ENCODE assay signal across 10 mouse cellular contexts in the genomic region with DNA sequence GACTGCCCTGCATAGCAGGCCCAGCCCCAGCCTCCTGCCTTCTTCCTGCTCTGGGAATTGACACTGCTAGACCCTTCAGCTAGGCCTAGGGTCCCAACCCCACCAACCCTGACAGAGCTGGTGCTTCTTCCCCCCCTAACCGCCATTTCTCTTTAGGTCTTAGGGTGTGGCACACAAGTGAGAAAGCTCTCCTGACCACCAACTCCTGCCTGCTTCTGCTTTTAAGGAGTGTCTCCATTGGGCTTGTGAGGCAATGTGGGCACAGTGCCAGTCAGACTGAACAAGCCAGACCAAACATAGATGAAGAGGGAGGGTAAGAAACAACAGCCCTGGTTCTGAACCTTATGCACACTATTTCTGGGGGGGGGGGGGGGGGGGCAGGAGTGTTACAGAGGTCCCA. TPM values are rescaled to one million over a fixed set of nuclear protein-coding genes. Genes with fewer than 3 reads are reported as not detected.
DNase-seq lines count a peak whose midpoint lies in the region; ATAC-seq and TF ChIP-seq lines count a peak whose summit lies in the region.
"Had no signal": no experiment of that assay in that cellular context is flagged by ENCODE, and none has a peak within 500 bp of the region (broad histone marks: within the 10 kb centered on the region; RNA-seq: fewer than 3 reads in every experiment).

No protein-coding gene starts in this region.

- H3K4me1 ChIP-seq in intestine, postnatal 0 days (replicated peaks; ENCODE audit: control insufficient read depth, insufficient read depth, low read length), result peaks cover 20% of the 10 kb centered on the region

- intact Hi-C loops in heart, postnatal 25 days (cut with DNase I), result no loop called here

- no peak overlapping the region for H3K4me3 ChIP-seq in intestine, postnatal 0 days (ENCODE audit: low read depth, low read length)
- H3K4me3 ChIP-seq: hindbrain, embryonic 15.5 days had no signal

- no peak overlapping the region for H3K9ac ChIP-seq in intestine, postnatal 0 days (ENCODE audit: low read depth, low read length)
- H3K9ac ChIP-seq: hindbrain, embryonic 15.5 days had no signal

- TF ChIP-seq CTCF in brain, embryonic 14.5 days (IDR thresholded peaks at IDR 0.05; ENCODE audit: borderline replicate concordance, extremely low read depth, insufficient read depth, insufficient read length), result no peak
- TF ChIP-seq CTCF in intestine, postnatal 0 days (IDR thresholded peaks at IDR 0.05; ENCODE audit: low read depth), result no peak

- WGBS in intestine, postnatal 0 days, result 41% methylated on average over 1 of the region's 1 CpGs

- TF ChIP-seq POLR2A in brain, embryonic 14.5 days (IDR thresholded peaks at IDR 0.05; ENCODE audit: borderline replicate concordance, extremely low read depth, insufficient read depth, insufficient read length, poor library complexity, severe bottlenecking), result no peak

- no peaks in the 10 kb centered on the region for H3K27me3 ChIP-seq in intestine, postnatal 0 days (replicated peaks; ENCODE audit: control insufficient read depth, insufficient read depth, low read length)
- H3K27me3 ChIP-seq: hindbrain, embryonic 15.5 days had no signal

- DNase-seq in heart, adult 11 months, result peak; percentile 97
- no peak for DNase-seq in heart, postnatal 25 days (ENCODE audit: low spot score)
- DNase-seq in brain, embryonic 14.5 days (ENCODE audit: low read depth), result peak; percentile 11
- DNase-seq in lung, postnatal 25 days (ENCODE audit: low spot score), result peak; percentile 77
- DNase-seq in left cerebral cortex, adult 18-20 months (ENCODE audit: low spot score in 2 of 2), result no peak
- no peak for DNase-seq in left cerebral cortex, adult 11 months (ENCODE audit: low spot score)
- no peak for DNase-seq in embryo, embryonic 9.5 days (ENCODE audit: extremely low spot score)

- no peak for ATAC-seq in intestine, postnatal 0 days

- peaks cover 4% of the 10 kb centered on the region; the same call in 1 of the 2 replicates for H3K36me3 ChIP-seq in intestine, postnatal 0 days (ENCODE audit: control insufficient read depth, insufficient read depth)
- H3K36me3 ChIP-seq: hindbrain, embryonic 15.5 days had no signal

- 0 out of 2 replicates have a peak overlapping the region, but pooled peaks have one; percentile 60 for H3K27ac ChIP-seq in intestine, postnatal 0 days (ENCODE audit: low read depth, low read length)
- H3K27ac ChIP-seq: hindbrain, embryonic 15.5 days had no signal

- no peak overlapping the region for H3K4me2 ChIP-seq in intestine, postnatal 0 days (replicated peaks; ENCODE audit: low read depth)
- H3K4me2 ChIP-seq: hindbrain, embryonic 15.5 days had no signal

- no peaks in the 10 kb centered on the region for H3K9me3 ChIP-seq in intestine, postnatal 0 days (ENCODE audit: control insufficient read depth)
- H3K9me3 ChIP-seq: hindbrain, embryonic 15.5 days had no signal

RNA-seq across cellular contexts. Expression of a gene that starts 3.1 kb away (rescaled TPM):
- 10 to 100 TPM; 19.7 to 20.2 TPM for total RNA-seq in heart, postnatal 25 days (2021)
- polyA plus RNA-seq in brain, embryonic 14.5 days (2012; rRNA removed), result 0.64 and 1.2 TPM in 2 replicates
- 1.9 and 3.4 TPM in 2 replicates for polyA plus RNA-seq in intestine, postnatal 0 days (2015; fragmentation: Nextera tagmentation; extraction: Ambion mirVana)
- total RNA-seq in left cerebral cortex, adult 18-20 months (2021), result under 1 TPM in 1 of 2 experiments, not detected in 1; 0.54 TPM
- polyA plus RNA-seq: testis, adult 2 months had no signal

RNA-seq across cellular contexts. Expression of a gene that starts 9.0 kb away (rescaled TPM):
- total RNA-seq in heart, postnatal 25 days (2021), result under 1 TPM in 1 of 2 experiments, not detected in 1; 0.26 TPM
- polyA plus RNA-seq in brain, embryonic 14.5 days (2012; rRNA removed), result not detected in 2 replicates
- polyA plus RNA-seq in intestine, postnatal 0 days (2015; fragmentation: Nextera tagmentation; extraction: Ambion mirVana), result 29.6 and 32.9 TPM in 2 replicates
- not detected for total RNA-seq in left cerebral cortex, adult 18-20 months (2021)

RNA-seq across cellular contexts. Expression of a gene that starts 30.3 kb away (rescaled TPM):
- 10 to 100 TPM; 14.1 to 17.4 TPM for total RNA-seq in heart, postnatal 25 days (2021)
- 57.6 and 69.8 TPM in 2 replicates for polyA plus RNA-seq in brain, embryonic 14.5 days (2012; rRNA removed)
- polyA plus RNA-seq in intestine, postnatal 0 days (2015; fragmentation: Nextera tagmentation; extraction: Ambion mirVana), result 27.5 and 28.8 TPM in 2 replicates
- 10 to 100 TPM; 45.3 to 54.0 TPM for total RNA-seq in left cerebral cortex, adult 18-20 months (2021)

RNA-seq across cellular contexts. Expression of a gene that starts 30.4 kb away (rescaled TPM):
- total RNA-seq in heart, postnatal 25 days (2021), result 1 to 10 TPM; 7.3 to 8.8 TPM
- polyA plus RNA-seq in brain, embryonic 14.5 days (2012; rRNA removed), result 28.2 and 38.0 TPM in 2 replicates
- polyA plus RNA-seq in intestine, postnatal 0 days (2015; fragmentation: Nextera tagmentation; extraction: Ambion mirVana), result 6.8 and 8.2 TPM in 2 replicates
- total RNA-seq in left cerebral cortex, adult 18-20 months (2021), result 10 to 100 TPM; 25.9 to 27.4 TPM

RNA-seq across cellular contexts. Expression of a gene that starts 44.6 kb away (rescaled TPM):
- total RNA-seq in heart, postnatal 25 days (2021), result under 1 TPM in 1 of 2 experiments, not detected in 1; 0.08 TPM
- polyA plus RNA-seq in brain, embryonic 14.5 days (2012; rRNA removed), result 0.14 and 0.23 TPM in 2 replicates
- 332 and 377 TPM in 2 replicates for polyA plus RNA-seq in intestine, postnatal 0 days (2015; fragmentation: Nextera tagmentation; extraction: Ambion mirVana)
- under 1 TPM; 0.49 to 0.75 TPM for total RNA-seq in left cerebral cortex, adult 18-20 months (2021)

Comparison
In these comparisons a context has a peak if more than half of its experiments do, and no peak if none do; other contexts are left out.
1. DNase-seq: peak in heart, adult 11 months (single experiment), brain, embryonic 14.5 days (single experiment) and lung, postnatal 25 days (single experiment); none in heart, postnatal 25 days (single experiment), left cerebral cortex, adult 18-20 months (0 of 2), left cerebral cortex, adult 11 months (single experiment) and embryo, embryonic 9.5 days (single experiment).
2. RNA of a gene that starts 3.1 kb away (total RNA-seq): 19.7 to 20.2 TPM in heart, postnatal 25 days; 0.54 TPM in left cerebral cortex, adult 18-20 months; every median in the first group is over 10 times any median in the second.